Mouse (Mus musculus): ENCODE data around the gene Racgap1. TPM values are rescaled to one million over a fixed set of nuclear protein-coding genes. Genes with fewer than 3 reads are reported as not detected.
A peak's percentile ranks its signal among the peaks of the same experiment; 100 is the strongest.

Racgap1 gene
- 214 and 230 TPM in 2 replicates for polyA plus RNA-seq (2014; fragmentation: Nextera tagmentation; extraction: Ambion mirVana)

DNA sequence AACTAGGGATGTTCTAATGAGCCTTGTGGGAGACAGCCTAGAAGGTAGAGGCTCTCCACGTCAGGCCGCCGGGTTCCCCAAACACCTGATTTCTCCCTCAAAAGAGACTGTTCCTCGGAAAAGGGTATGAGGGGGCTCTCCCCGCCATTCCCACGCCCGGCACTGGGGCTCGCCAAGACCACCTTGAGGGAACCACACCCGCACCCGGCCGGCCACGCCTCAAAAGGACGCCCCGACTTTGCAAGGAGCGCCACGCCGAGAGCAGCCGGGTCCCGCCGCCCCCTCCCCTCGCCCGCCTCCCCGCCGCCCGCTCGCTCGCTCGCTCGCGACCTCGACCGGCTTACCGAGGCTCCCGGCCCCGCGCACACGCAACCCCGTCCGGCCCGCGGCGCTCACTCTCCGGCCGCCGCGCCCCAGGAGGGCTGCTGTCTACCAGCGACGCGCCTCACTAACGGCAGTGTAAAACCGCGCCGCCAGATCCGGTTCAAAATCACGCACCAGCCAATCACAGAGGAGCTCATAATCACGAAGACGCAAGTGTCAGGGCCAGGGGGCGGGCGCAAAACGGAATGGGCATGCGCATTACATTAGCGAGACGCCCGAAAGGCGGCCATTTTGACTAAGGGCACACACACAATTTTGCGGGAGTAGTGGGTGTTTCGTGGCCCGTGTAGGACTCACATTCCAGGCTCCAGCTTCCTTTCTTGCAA is at the start of gene Racgap1:
Gene Racgap1 (minus strand): TSS at position 494 of the 710 bp plus-strand sequence.
- Histone ChIP-seq H3K4me1 (ENCODE audit: control insufficient read depth, insufficient read depth, low read length) (peaks cover 41% of the 10 kb centered on the region), H3K9ac (ENCODE audit: low read length) (peak within 1 kb of the TSS; percentile 88), H3K27me3 (ENCODE audit: control insufficient read depth, insufficient read depth, low read length) (peaks cover 19% of the 10 kb centered on the region), H3K36me3 (ENCODE audit: control insufficient read depth, insufficient read depth, low read length) (no peaks in the 10 kb centered on the region), H3K9me3 (ENCODE audit: control insufficient read depth, low read length) (no peaks in the 10 kb centered on the region), H3K4me2 (peak within 1 kb of the TSS; percentile 70), H3K4me3 (ENCODE audit: low read depth, low read length) (peak within 1 kb of the TSS; percentile 82), H3K27ac (ENCODE audit: low read depth, low read length) (no peak within 1 kb of the TSS)
- DNase-seq (ENCODE audit: low spot score, missing footprints): peak; percentile 99
- under 1% methylated on average over 49 of the region's 68 CpGs for WGBS
- peak; percentile 93 for ATAC-seq (ENCODE audit: low FRiP score)

DNA sequence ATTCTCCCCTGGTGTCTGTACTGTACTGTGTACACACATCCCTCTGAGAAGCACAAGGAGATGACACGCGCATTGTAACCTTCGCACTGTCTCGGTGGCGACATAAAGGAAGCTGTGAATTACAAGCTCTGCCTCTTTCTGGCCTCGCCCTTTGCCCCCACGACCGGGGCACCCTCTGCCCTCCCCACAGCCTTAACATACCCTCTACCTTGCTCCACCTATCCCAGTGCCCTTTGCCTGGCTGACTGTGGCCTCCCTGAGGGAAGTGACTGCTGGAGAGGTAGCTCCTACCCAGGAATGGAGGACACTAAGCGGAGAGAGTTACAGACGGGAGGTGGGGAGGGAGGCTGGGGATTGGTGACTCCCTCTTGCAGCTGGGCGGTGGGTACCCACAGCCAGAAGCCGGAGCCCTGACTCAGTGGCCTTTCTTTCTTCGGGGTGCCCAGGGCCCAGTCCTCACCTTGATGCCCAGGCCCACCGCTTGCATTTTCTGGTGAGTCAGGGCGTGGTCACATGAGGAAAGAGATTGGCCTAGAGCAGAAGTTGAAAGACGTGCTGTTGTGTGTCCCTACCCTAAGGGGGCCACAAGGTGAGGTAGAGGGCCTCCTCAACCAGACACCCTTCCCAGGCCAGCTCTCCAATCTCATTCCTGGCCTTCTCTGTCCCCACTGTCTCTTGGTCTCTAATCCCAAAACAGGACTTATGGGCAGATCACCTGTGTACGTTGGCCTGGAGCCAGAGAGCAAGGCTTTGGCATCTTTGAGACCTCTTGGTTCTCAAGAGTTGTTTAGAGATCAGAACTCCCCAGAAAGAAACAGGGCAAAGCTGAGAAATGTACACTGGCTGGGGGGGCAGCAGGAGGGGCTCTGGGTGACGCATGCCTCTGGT is 49.0 kb upstream of the Racgap1 start:
- DNase-seq (ENCODE audit: low spot score, missing footprints) (no peak), ATAC-seq (ENCODE audit: low FRiP score) (no peak)
- 0 out of 2 replicates have a peak, but pooled peaks cover 2% of the 10 kb centered on the region for H3K27me3 ChIP-seq (ENCODE audit: control insufficient read depth, insufficient read depth, low read length)
- H3K36me3 ChIP-seq (ENCODE audit: control insufficient read depth, insufficient read depth, low read length): no peaks in the 10 kb centered on the region
- H3K4me3 ChIP-seq (ENCODE audit: low read depth, low read length): no peak overlapping the region
- 86% methylated on average over 18 of the region's 18 CpGs for WGBS
- no peak overlapping the region for H3K4me2 ChIP-seq
- no peaks in the 10 kb centered on the region for H3K9me3 ChIP-seq (ENCODE audit: control insufficient read depth, low read length)
- no peak overlapping the region for H3K9ac ChIP-seq (ENCODE audit: low read length)
- no peak overlapping the region for H3K27ac ChIP-seq (ENCODE audit: low read depth, low read length)
- peaks cover 26% of the 10 kb centered on the region for H3K4me1 ChIP-seq (ENCODE audit: control insufficient read depth, insufficient read depth, low read length)

DNA sequence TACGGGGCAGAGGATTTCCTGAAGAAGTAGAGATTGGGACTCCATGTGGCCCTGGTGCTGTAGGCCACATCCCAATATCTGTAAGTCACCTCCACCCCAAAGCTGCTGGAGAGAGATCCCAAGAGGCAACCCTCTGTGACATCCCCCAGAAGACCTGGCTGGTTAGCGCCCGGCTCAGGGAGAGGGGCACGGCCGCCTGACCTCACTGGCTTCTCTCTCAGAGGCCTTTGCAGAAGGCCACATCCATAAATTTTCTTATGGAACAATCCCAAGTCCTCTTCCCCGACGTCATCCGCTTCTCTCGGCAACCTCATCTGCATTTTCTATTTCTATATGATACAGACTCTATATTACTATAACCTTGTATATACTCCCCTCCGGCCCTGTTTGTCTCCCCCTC is 48.3 kb upstream of the Racgap1 start:
- no peak overlapping the region for H3K9ac ChIP-seq (ENCODE audit: low read length)
- peaks cover 22% of the 10 kb centered on the region for H3K4me1 ChIP-seq (ENCODE audit: control insufficient read depth, insufficient read depth, low read length)
- no peak overlapping the region for H3K27ac ChIP-seq (ENCODE audit: low read depth, low read length)
- no peaks in the 10 kb centered on the region for H3K36me3 ChIP-seq (ENCODE audit: control insufficient read depth, insufficient read depth, low read length)
- 0 out of 2 replicates have a peak, but pooled peaks cover 2% of the 10 kb centered on the region for H3K27me3 ChIP-seq (ENCODE audit: control insufficient read depth, insufficient read depth, low read length)
- no peak for DNase-seq (ENCODE audit: low spot score, missing footprints)
- no peak for ATAC-seq (ENCODE audit: low FRiP score)
- no peak overlapping the region for H3K4me3 ChIP-seq (ENCODE audit: low read depth, low read length)
- H3K9me3 ChIP-seq (ENCODE audit: control insufficient read depth, low read length): no peaks in the 10 kb centered on the region
- 90% methylated on average over 10 of the region's 10 CpGs for WGBS
- no peak overlapping the region for H3K4me2 ChIP-seq

DNA sequence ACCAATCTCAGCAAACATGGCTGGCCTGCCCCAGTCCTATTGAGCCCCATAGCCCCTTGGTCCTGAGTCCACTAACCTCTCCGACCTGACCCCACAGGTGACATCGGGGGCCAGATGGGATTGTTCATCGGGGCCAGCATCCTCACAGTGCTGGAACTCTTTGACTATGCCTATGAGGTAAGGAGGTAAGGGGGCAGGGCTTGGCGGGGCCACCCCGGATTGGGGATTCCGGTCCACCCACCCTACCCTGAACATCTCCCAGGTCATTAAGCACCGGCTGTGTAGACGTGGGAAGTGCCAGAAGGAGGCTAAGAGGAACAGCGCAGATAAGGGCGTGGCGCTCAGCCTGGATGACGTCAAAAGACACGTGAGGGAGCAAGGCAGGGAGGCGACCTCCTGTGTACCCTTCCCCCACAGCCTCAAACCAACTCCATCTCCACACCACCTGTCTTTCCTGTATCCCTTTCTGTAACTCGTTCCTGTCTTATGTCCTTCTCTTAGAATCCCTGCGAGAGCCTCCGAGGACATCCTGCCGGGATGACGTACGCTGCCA is 47.2 kb upstream of the Racgap1 start:
- ATAC-seq (ENCODE audit: low FRiP score) (no peak), DNase-seq (ENCODE audit: low spot score, missing footprints) (no peak)
- H3K27me3 ChIP-seq (ENCODE audit: control insufficient read depth, insufficient read depth, low read length): 0 out of 2 replicates have a peak, but pooled peaks cover 2% of the 10 kb centered on the region
- no peak overlapping the region for H3K4me3 ChIP-seq (ENCODE audit: low read depth, low read length)
- 47% methylated on average over 20 of the region's 20 CpGs for WGBS
- no peaks in the 10 kb centered on the region for H3K36me3 ChIP-seq (ENCODE audit: control insufficient read depth, insufficient read depth, low read length)
- H3K9me3 ChIP-seq (ENCODE audit: control insufficient read depth, low read length): no peaks in the 10 kb centered on the region
- H3K4me2 ChIP-seq: no peak overlapping the region
- H3K4me1 ChIP-seq (ENCODE audit: control insufficient read depth, insufficient read depth, low read length): peaks cover 15% of the 10 kb centered on the region
- no peak overlapping the region for H3K27ac ChIP-seq (ENCODE audit: low read depth, low read length)
- no peak overlapping the region for H3K9ac ChIP-seq (ENCODE audit: low read length)

DNA sequence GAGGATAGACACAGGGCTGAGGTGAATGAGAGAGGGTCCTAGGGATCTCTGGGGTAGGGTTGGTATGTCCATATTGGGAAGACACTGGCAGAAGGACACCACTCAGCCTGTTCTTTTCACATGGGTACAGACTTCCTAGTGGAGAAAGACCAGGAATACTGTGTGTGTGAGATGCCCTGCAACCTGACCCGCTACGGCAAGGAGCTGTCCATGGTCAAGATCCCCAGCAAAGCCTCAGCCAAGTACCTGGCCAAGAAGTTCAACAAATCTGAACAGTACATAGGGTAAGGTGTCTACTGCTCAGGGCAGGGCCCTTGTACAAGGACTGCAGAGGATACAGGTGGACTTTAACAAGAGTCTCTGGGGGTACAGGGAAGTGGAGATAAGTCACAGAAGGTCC is 45.9 kb upstream of the Racgap1 start:
- no peak overlapping the region for H3K9ac ChIP-seq (ENCODE audit: low read length)
- 0 out of 2 replicates have a peak, but pooled peaks cover 2% of the 10 kb centered on the region for H3K27me3 ChIP-seq (ENCODE audit: control insufficient read depth, insufficient read depth, low read length)

DNA sequence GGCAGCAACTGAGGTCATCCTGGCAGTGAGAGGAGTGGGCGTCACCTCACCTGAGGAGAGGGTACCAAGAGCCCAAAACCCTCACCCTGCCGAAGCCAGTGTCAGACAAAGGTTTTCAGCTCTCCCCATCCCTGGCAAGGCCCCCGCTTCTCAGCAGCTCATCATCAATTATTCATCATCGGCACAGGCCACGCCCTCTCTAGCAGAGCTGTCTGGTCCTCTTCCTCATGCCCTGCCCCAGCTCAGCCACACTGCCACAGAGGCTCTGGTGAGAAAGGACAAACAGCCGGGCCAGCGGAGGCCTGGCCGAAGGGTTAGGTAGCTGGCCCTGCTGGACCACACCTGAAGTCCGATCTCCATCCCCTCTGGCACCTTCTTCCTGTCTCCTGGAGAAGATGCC is 40.5 kb upstream of the Racgap1 start:
- no peaks in the 10 kb centered on the region for H3K36me3 ChIP-seq (ENCODE audit: control insufficient read depth, insufficient read depth, low read length)
- H3K27me3 ChIP-seq (ENCODE audit: control insufficient read depth, insufficient read depth, low read length): 0 out of 2 replicates have a peak, but pooled peaks cover 2% of the 10 kb centered on the region
- no peaks in the 10 kb centered on the region for H3K9me3 ChIP-seq (ENCODE audit: control insufficient read depth, low read length)
- H3K4me1 ChIP-seq (ENCODE audit: control insufficient read depth, insufficient read depth, low read length): peaks cover 19% of the 10 kb centered on the region
- H3K27ac ChIP-seq (ENCODE audit: low read depth, low read length): no peak overlapping the region
- H3K4me2 ChIP-seq: no peak overlapping the region
- WGBS: 63% methylated on average over 9 of the region's 9 CpGs
- DNase-seq (ENCODE audit: low spot score, missing footprints): no peak
- no peak overlapping the region for H3K4me3 ChIP-seq (ENCODE audit: low read depth, low read length)
- peak; percentile 41 for ATAC-seq (ENCODE audit: low FRiP score)
- no peak overlapping the region for H3K9ac ChIP-seq (ENCODE audit: low read length)

More for the DNA sequence above, 45.9 kb upstream of the Racgap1 start:
- Histone ChIP-seq H3K36me3 (ENCODE audit: control insufficient read depth, insufficient read depth, low read length) (no peaks in the 10 kb centered on the region), H3K27ac (ENCODE audit: low read depth, low read length) (no peak overlapping the region), H3K4me2 (no peak overlapping the region), H3K4me1 (ENCODE audit: control insufficient read depth, insufficient read depth, low read length) (peaks cover 6% of the 10 kb centered on the region; the same call in 1 of the 2 replicates), H3K4me3 (ENCODE audit: low read depth, low read length) (no peak overlapping the region), H3K9me3 (ENCODE audit: control insufficient read depth, low read length) (no peaks in the 10 kb centered on the region)
- 43% methylated on average over 2 of the region's 2 CpGs for WGBS
- ATAC-seq (ENCODE audit: low FRiP score): no peak
- no peak for DNase-seq (ENCODE audit: low spot score, missing footprints)

DNA sequence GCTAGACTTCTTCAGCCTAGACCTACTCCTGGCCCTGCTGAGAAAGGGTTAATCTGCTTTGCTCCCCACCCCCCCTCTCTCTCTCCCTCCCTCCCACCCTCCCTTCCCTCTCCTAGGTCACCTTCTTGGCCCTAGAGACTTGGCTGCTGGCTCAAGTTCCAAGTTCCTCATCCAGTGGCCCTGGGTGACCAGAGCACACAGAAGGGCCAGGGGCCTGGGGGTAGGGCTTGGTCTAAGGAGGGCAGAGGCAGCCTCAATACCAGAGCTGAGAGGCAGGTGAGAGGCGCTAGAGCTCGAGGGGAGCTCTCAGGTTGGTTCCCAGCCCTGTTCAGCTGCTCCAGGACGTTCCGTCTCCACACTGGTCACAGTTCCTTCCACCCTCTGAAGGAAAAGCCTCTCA is 39.5 kb upstream of the Racgap1 start:
- Histone ChIP-seq H3K9ac (ENCODE audit: low read length) (no peak overlapping the region), H3K4me1 (ENCODE audit: control insufficient read depth, insufficient read depth, low read length) (peaks cover 19% of the 10 kb centered on the region), H3K27me3 (ENCODE audit: control insufficient read depth, insufficient read depth, low read length) (no peaks in the 10 kb centered on the region), H3K4me3 (ENCODE audit: low read depth, low read length) (no peak overlapping the region), H3K27ac (ENCODE audit: low read depth, low read length) (no peak overlapping the region), H3K36me3 (ENCODE audit: control insufficient read depth, insufficient read depth, low read length) (no peaks in the 10 kb centered on the region), H3K4me2 (no peak overlapping the region), H3K9me3 (ENCODE audit: control insufficient read depth, low read length) (no peaks in the 10 kb centered on the region)
- DNase-seq (ENCODE audit: low spot score, missing footprints) (no peak), ATAC-seq (ENCODE audit: low FRiP score) (no peak)
- 14% methylated on average over 4 of the region's 4 CpGs for WGBS

DNA sequence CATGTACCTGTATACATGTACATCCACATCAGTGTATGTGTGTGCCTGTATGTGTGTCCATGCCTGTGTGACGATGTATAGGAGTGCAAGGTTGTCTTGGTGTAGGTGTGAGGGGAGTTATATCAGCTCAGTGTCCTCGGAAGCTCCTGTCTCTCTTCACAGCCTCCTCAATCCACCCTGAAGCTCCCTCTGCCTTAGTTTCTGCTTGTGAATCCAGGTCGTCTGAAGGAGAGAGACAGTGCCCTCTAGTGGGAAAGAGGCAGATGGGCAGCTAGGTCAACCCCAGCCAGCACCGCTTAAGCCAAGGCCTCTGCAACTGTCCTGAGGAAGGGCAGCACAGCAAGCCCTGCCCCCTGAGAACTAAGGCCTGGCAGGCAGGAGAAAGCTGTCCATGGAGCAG is 37.3 kb upstream of the Racgap1 start:
- WGBS: 3% methylated on average over 4 of the region's 4 CpGs
- Histone ChIP-seq H3K4me2 (no peak overlapping the region), H3K9me3 (ENCODE audit: control insufficient read depth, low read length) (no peaks in the 10 kb centered on the region)

More for the DNA sequence above, 37.3 kb upstream of the Racgap1 start:
- peak; percentile 94 for DNase-seq (ENCODE audit: low spot score, missing footprints)
- Histone ChIP-seq H3K27me3 (ENCODE audit: control insufficient read depth, insufficient read depth, low read length) (no peaks in the 10 kb centered on the region), H3K9ac (ENCODE audit: low read length) (no peak overlapping the region), H3K27ac (ENCODE audit: low read depth, low read length) (no peak overlapping the region), H3K36me3 (ENCODE audit: control insufficient read depth, insufficient read depth, low read length) (no peaks in the 10 kb centered on the region), H3K4me1 (ENCODE audit: control insufficient read depth, insufficient read depth, low read length) (peaks cover 16% of the 10 kb centered on the region), H3K4me3 (ENCODE audit: low read depth, low read length) (no peak overlapping the region)
- peak; percentile 55; the same call in 1 of the 2 replicates for ATAC-seq (ENCODE audit: low FRiP score)

Measured in midbrain, embryonic 11.5 days (tissue).